Mouse (Mus musculus): ENCODE measurements around the gene Gm32742.
A peak's percentile ranks its signal among the peaks of the same experiment; 100 is the strongest.
"Not testable (repeated sequence)": the region's sequence is repeated elsewhere in the genome, so short reads cannot be mapped to it uniquely, and the experiment has no call there.

The Gm32742 gene

GRCm38 (mm10) chr9:51152079-51152752 is 13.1 kb downstream of the Gm32742 start:
- peak; percentile 93 for ATAC-seq (ENCODE audit: low TSS enrichment)

GRCm38 (mm10) chr9:51147294-51147693 is 18.0 kb downstream of the Gm32742 start:
- ATAC-seq (ENCODE audit: low TSS enrichment): no peak

- no peak for ATAC-seq (ENCODE audit: low TSS enrichment)
Measured at GRCm38 (mm10) chr9:51146496-51146895, 18.8 kb downstream of the Gm32742 start.

- ATAC-seq (ENCODE audit: low TSS enrichment): no peak
Measured at GRCm38 (mm10) chr9:51144218-51144617, 21.1 kb downstream of the Gm32742 start.

- ATAC-seq (ENCODE audit: low TSS enrichment): no peak
Measured at GRCm38 (mm10) chr9:51143437-51143836, 21.9 kb downstream of the Gm32742 start.

- ATAC-seq (ENCODE audit: low TSS enrichment): no peak
Measured at GRCm38 (mm10) chr9:51140711-51141110, 24.6 kb downstream of the Gm32742 start.

GRCm38 (mm10) chr9:51139401-51139800 is 25.9 kb downstream of the Gm32742 start:
- not testable (repeated sequence) for ATAC-seq (ENCODE audit: low TSS enrichment)

- no peak for ATAC-seq (ENCODE audit: low TSS enrichment)
Measured at GRCm38 (mm10) chr9:51138301-51138700, 27.0 kb downstream of the Gm32742 start.

GRCm38 (mm10) chr9:51137836-51138235 is 27.5 kb downstream of the Gm32742 start:
- ATAC-seq (ENCODE audit: low TSS enrichment): no peak

GRCm38 (mm10) chr9:51137432-51137831 is 27.9 kb downstream of the Gm32742 start:
- no peak for ATAC-seq (ENCODE audit: low TSS enrichment)

GRCm38 (mm10) chr9:51136985-51137384 is 28.3 kb downstream of the Gm32742 start:
- peak; percentile 80; the same call in 1 of the 2 replicates for ATAC-seq (ENCODE audit: low TSS enrichment)

- no peak for ATAC-seq (ENCODE audit: low TSS enrichment)
Measured at GRCm38 (mm10) chr9:51114767-51115166, 50.5 kb downstream of the Gm32742 start.

- ATAC-seq (ENCODE audit: low TSS enrichment): no peak
Measured at GRCm38 (mm10) chr9:51105751-51106150, 59.6 kb downstream of the Gm32742 start.

- no peak for ATAC-seq (ENCODE audit: low TSS enrichment)
Measured at GRCm38 (mm10) chr9:51103808-51104514, 61.4 kb downstream of the Gm32742 start.

GRCm38 (mm10) chr9:51102963-51103807 is 62.1 kb downstream of the Gm32742 start:
- ATAC-seq (ENCODE audit: low TSS enrichment): peak; percentile 57

- ATAC-seq (ENCODE audit: low TSS enrichment): peak; percentile 85
Measured at GRCm38 (mm10) chr9:51101756-51102425, 63.4 kb downstream of the Gm32742 start, which contains the start of gene 4833427G06Rik. Gene 4833427G06Rik (minus strand): TSS chr9:51102078.

- no peak for ATAC-seq (ENCODE audit: low TSS enrichment)
Measured at GRCm38 (mm10) chr9:51096306-51096705, 69.0 kb downstream of the Gm32742 start.

- ATAC-seq (ENCODE audit: low TSS enrichment): no peak
Measured at GRCm38 (mm10) chr9:51093697-51094096, 71.6 kb downstream of the Gm32742 start.

- ATAC-seq (ENCODE audit: low TSS enrichment): no peak
Measured at GRCm38 (mm10) chr9:51081614-51082013, 83.7 kb downstream of the Gm32742 start.

Data from frontal cortex, adult (tissue).